Mouse (Mus musculus) liver, embryonic 16.5 days (tissue): ENCODE measurements at regions not wholly inside any gene's neighbourhood (a gene's known extent, or its start where the extent isn't known, plus 50 kb on each side); places are given as distances from the start of the nearest gene placed in this dataset.

ENCODE experiments used
- ATAC-seq: fragments of 200-750 bp; cut with Nextera tagmentation; 2 replicates; pipeline ENCODE4 v1.8.0; 2017; ENCODE audit warnings: low read depth, mild to moderate bottlenecking, moderate number of reproducible peaks, moderate library complexity
- H3K27ac ChIP-seq: fragments of 300-500 bp; sonication (generic); 2 replicates; pipeline ENCODE4 v1.5.1; 2014; ENCODE audit warnings: mild to moderate bottlenecking, low read length
- H3K27me3 ChIP-seq: fragments of 300-500 bp; sonication (generic); 2 replicates; pipeline ENCODE4 v1.6.1; 2014; ENCODE audit warnings: low read depth, low read length, mixed read lengths; ENCODE audit not compliant: control insufficient read depth, insufficient read depth
- H3K36me3 ChIP-seq: fragments of 300-500 bp; sonication (generic); 2 replicates; pipeline ENCODE4 v1.6.1; 2014; ENCODE audit warnings: mild to moderate bottlenecking; ENCODE audit not compliant: control insufficient read depth, insufficient read depth
- H3K4me1 ChIP-seq: fragments of 300-500 bp; sonication (generic); 2 replicates; pipeline ENCODE4 v1.6.1; 2014; ENCODE audit warnings: low read depth, low read length, mixed read lengths; ENCODE audit not compliant: control insufficient read depth
- H3K4me2 ChIP-seq: fragments of 300-500 bp; sonication (generic); 2 replicates; pipeline ENCODE4 v1.6.1; 2014; ENCODE audit warnings: low read depth, low read length, mixed read lengths
- H3K4me3 ChIP-seq: fragments of 300-500 bp; sonication (generic); 2 replicates; pipeline ENCODE4 v1.5.1; 2014; ENCODE audit warnings: low read depth, mild to moderate bottlenecking, low read length
- H3K9ac ChIP-seq: fragments of 300-500 bp; sonication (generic); 2 replicates; pipeline ENCODE4 v1.6.1; 2014; ENCODE audit warnings: low read depth, low read length
- H3K9me3 ChIP-seq: fragments of 300-500 bp; sonication (generic); replicated peaks from 2 replicates; pipeline ENCODE4 v1.6.1; 2016; ENCODE audit warnings: low read length; ENCODE audit not compliant: control insufficient read depth
- WGBS: fragments of 180-500 bp; shearing (Covaris S2); extraction: QIAGEN DNeasy Blood & Tissue Kit; methylation state at CpG from one replicate; pipeline ENCODE4 v1.1.7; 2014; ENCODE audit not compliant: insufficient replicate concordance; 5-methylcytosine and 5-hydroxymethylcytosine counted together

- no peaks in the 10 kb centered on the region for H3K27me3 ChIP-seq
- 55% methylated on average over 7 of the region's 7 CpGs for WGBS
- no peak overlapping the region for H3K27ac ChIP-seq
- H3K4me2 ChIP-seq = no peak overlapping the region
- no peaks in the 10 kb centered on the region for H3K36me3 ChIP-seq
- no peak overlapping the region for H3K9ac ChIP-seq
- H3K9me3 ChIP-seq = no peaks in the 10 kb centered on the region
- ATAC-seq = no peak
- no peak overlapping the region for H3K4me3 ChIP-seq
- H3K4me1 ChIP-seq = no peaks in the 10 kb centered on the region
Observed at GRCm38 (mm10) chr8:8562268-8562667, 98.8 kb downstream of the Efnb2 start.

GRCm38 (mm10) chr8:8558050-8558449 lies 103.0 kb downstream of the Efnb2 start:
- Histone ChIP-seq H3K4me2 (no peak overlapping the region), H3K4me1 (no peaks in the 10 kb centered on the region), H3K27ac (no peak overlapping the region), H3K36me3 (no peaks in the 10 kb centered on the region), H3K9me3 (no peaks in the 10 kb centered on the region), H3K4me3 (no peak overlapping the region), H3K9ac (no peak overlapping the region), H3K27me3 (no peaks in the 10 kb centered on the region)
- ATAC-seq = no peak
- 68% methylated on average over 7 of the region's 7 CpGs for WGBS

GRCm38 (mm10) chr8:8556152-8556551 lies 104.9 kb downstream of the Efnb2 start:
- Histone ChIP-seq H3K27ac (no peak overlapping the region), H3K27me3 (no peaks in the 10 kb centered on the region), H3K4me1 (no peaks in the 10 kb centered on the region), H3K9me3 (no peaks in the 10 kb centered on the region), H3K36me3 (no peaks in the 10 kb centered on the region), H3K9ac (no peak overlapping the region), H3K4me3 (no peak overlapping the region), H3K4me2 (no peak overlapping the region)
- ATAC-seq = no peak
- 60% methylated on average over 10 of the region's 10 CpGs for WGBS

- no peak overlapping the region for H3K9ac ChIP-seq
- H3K4me1 ChIP-seq = no peaks in the 10 kb centered on the region
- H3K27ac ChIP-seq = no peak overlapping the region
- no peak overlapping the region for H3K4me2 ChIP-seq
- H3K27me3 ChIP-seq = no peaks in the 10 kb centered on the region
- no peaks in the 10 kb centered on the region for H3K9me3 ChIP-seq
- H3K4me3 ChIP-seq = no peak overlapping the region
- no peaks in the 10 kb centered on the region for H3K36me3 ChIP-seq
- 58% methylated on average over 5 of the region's 5 CpGs for WGBS
- no peak for ATAC-seq
Observed at GRCm38 (mm10) chr8:8554691-8555090, 106.4 kb downstream of the Efnb2 start.

GRCm38 (mm10) chr8:8552779-8553178 lies 108.3 kb downstream of the Efnb2 start:
- no peak overlapping the region for H3K27ac ChIP-seq
- H3K36me3 ChIP-seq = no peaks in the 10 kb centered on the region
- H3K9me3 ChIP-seq = no peaks in the 10 kb centered on the region
- H3K9ac ChIP-seq = no peak overlapping the region
- no peaks in the 10 kb centered on the region for H3K4me1 ChIP-seq
- ATAC-seq = no peak
- WGBS = 70% methylated on average over 1 of the region's 1 CpGs
- H3K27me3 ChIP-seq = no peaks in the 10 kb centered on the region
- no peak overlapping the region for H3K4me3 ChIP-seq
- no peak overlapping the region for H3K4me2 ChIP-seq

- Histone ChIP-seq H3K9me3 (no peaks in the 10 kb centered on the region), H3K27ac (no peak overlapping the region), H3K36me3 (no peaks in the 10 kb centered on the region), H3K4me3 (no peak overlapping the region), H3K27me3 (no peaks in the 10 kb centered on the region), H3K4me1 (no peaks in the 10 kb centered on the region), H3K4me2 (no peak overlapping the region), H3K9ac (no peak overlapping the region)
- WGBS = 62% methylated on average over 5 of the region's 5 CpGs
- ATAC-seq = no peak
Observed at GRCm38 (mm10) chr8:8536626-8537025, 124.4 kb downstream of the Efnb2 start.

- Histone ChIP-seq H3K27me3 (no peaks in the 10 kb centered on the region), H3K27ac (no peak overlapping the region), H3K9ac (no peak overlapping the region), H3K4me2 (no peak overlapping the region), H3K4me3 (no peak overlapping the region), H3K4me1 (no peaks in the 10 kb centered on the region), H3K36me3 (no peaks in the 10 kb centered on the region), H3K9me3 (no peaks in the 10 kb centered on the region)
- 61% methylated on average over 6 of the region's 6 CpGs for WGBS
- no peak for ATAC-seq
Observed at GRCm38 (mm10) chr8:8534787-8535186, 126.3 kb downstream of the Efnb2 start.

GRCm38 (mm10) chr8:8532907-8533306 lies 128.1 kb downstream of the Efnb2 start:
- Histone ChIP-seq H3K36me3 (no peaks in the 10 kb centered on the region), H3K4me3 (no peak overlapping the region), H3K4me2 (no peak overlapping the region), H3K9me3 (no peaks in the 10 kb centered on the region), H3K27ac (no peak overlapping the region), H3K9ac (no peak overlapping the region), H3K27me3 (no peaks in the 10 kb centered on the region), H3K4me1 (no peaks in the 10 kb centered on the region)
- no peak for ATAC-seq
- WGBS = 45% methylated on average over 5 of the region's 5 CpGs

GRCm38 (mm10) chr8:8530540-8530939 lies 130.5 kb downstream of the Efnb2 start:
- H3K36me3 ChIP-seq = no peaks in the 10 kb centered on the region
- no peak overlapping the region for H3K4me2 ChIP-seq
- H3K4me3 ChIP-seq = no peak overlapping the region
- H3K9ac ChIP-seq = no peak overlapping the region
- no peak for ATAC-seq
- H3K9me3 ChIP-seq = no peaks in the 10 kb centered on the region
- no peaks in the 10 kb centered on the region for H3K4me1 ChIP-seq
- no peaks in the 10 kb centered on the region for H3K27me3 ChIP-seq
- H3K27ac ChIP-seq = no peak overlapping the region
- WGBS = 54% methylated on average over 5 of the region's 5 CpGs

- no peaks in the 10 kb centered on the region for H3K36me3 ChIP-seq
- no peaks in the 10 kb centered on the region for H3K4me1 ChIP-seq
- no peak overlapping the region for H3K9ac ChIP-seq
- H3K27ac ChIP-seq = no peak overlapping the region
- H3K4me3 ChIP-seq = no peak overlapping the region
- H3K9me3 ChIP-seq = no peaks in the 10 kb centered on the region
- no peaks in the 10 kb centered on the region for H3K27me3 ChIP-seq
- WGBS = 77% methylated on average over 1 of the region's 1 CpGs
- ATAC-seq = no peak
- no peak overlapping the region for H3K4me2 ChIP-seq
Observed at GRCm38 (mm10) chr8:8521532-8521931, 139.5 kb downstream of the Efnb2 start.
